Mouse (Mus musculus) skeletal muscle tissue, adult 2 months (tissue): ENCODE measurements around the gene Sigirr.

Experiments
- DNase-seq: peaks from one replicate; pipeline ENCODE4 v3.0.0-alpha.2; 2012; ENCODE audit warnings: low read depth, low spot score

Gene Sigirr

GRCm38 (mm10) chr7:141099911-141100691 is at the start of gene Sigirr:
Sigirr (minus strand) TSS chr7:141100572.
- no peak for DNase-seq

- no peak for DNase-seq
These were observed 48.3 kb upstream of the Sigirr start for GRCm38 (mm10) chr7:141148639-141149038.

DNA sequence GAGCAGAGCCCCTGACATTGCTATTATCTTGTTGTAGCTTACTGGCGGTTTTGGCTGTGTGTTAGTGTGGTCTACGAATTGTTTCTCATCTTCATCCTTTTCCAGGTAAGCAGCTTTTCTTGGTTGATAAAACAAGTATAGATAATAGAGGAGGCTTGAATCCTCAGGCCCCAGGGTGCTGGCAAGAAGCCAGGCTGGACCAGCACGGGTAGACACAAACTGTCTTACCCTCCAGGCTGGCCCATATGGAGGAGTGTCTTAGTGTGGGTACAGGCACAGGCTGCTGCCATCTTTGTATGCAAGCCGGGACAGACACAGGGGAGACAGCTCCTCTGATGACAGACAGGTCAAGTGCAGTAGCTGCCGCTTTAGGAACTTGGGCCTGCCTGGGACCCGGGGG is 46.7 kb upstream of the Sigirr start:
- no peak for DNase-seq

DNA sequence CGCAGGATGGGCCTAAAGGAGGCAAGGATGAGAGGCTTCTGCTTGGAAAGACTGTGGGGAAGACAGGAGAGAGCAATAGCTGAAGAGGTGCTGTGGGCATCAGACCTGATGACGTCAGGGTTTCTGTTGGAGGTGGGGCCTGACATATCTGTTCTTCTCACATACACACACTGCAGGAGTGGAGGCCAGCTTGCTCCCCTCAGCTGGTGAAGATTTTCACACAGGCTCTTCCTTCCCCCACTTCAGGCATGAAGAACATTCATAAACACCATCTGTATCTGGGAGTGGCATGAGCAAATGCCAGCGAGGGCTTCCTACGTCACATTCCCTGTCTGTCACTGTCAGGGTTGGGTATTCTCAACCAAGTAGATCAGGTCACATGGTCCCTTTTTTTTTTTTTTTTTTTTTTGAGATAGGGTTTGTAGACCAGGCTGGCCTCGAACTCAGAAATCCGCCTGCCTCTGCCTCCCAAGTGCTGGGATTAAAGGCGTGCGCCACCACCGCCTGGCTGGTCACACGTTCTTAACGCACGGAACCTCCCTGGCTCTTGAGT is 45.7 kb upstream of the Sigirr start:
- no peak for DNase-seq

GRCm38 (mm10) chr7:141145403-141145802 is 45.0 kb upstream of the Sigirr start:
- no peak for DNase-seq

GRCm38 (mm10) chr7:141144650-141145049 is 44.3 kb upstream of the Sigirr start:
- no peak for DNase-seq

- DNase-seq, result no peak
These were observed 43.5 kb upstream of the Sigirr start for GRCm38 (mm10) chr7:141143861-141144260.

GRCm38 (mm10) chr7:141143112-141143511 is 42.7 kb upstream of the Sigirr start:
- no peak for DNase-seq

DNA sequence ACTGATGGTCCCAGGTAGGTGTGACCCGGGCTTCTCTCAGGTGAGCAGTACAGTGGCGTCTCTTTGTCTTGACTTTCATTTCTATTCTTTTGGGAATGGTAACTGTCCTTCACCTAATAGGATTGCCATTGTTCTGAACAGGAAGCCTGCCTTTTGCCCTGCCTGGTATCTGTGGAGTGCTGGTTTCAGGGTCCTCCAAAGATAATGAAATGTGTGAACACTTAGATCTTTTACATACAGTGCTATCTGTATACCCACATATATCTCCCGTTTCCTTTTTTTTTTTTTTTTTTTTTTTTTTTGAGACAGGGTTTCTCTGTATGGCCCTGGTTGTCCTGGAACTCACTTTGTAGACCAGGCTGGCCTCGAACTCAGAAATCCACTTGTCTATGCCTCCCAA is 41.0 kb upstream of the Sigirr start:
- DNase-seq, result no peak

DNA sequence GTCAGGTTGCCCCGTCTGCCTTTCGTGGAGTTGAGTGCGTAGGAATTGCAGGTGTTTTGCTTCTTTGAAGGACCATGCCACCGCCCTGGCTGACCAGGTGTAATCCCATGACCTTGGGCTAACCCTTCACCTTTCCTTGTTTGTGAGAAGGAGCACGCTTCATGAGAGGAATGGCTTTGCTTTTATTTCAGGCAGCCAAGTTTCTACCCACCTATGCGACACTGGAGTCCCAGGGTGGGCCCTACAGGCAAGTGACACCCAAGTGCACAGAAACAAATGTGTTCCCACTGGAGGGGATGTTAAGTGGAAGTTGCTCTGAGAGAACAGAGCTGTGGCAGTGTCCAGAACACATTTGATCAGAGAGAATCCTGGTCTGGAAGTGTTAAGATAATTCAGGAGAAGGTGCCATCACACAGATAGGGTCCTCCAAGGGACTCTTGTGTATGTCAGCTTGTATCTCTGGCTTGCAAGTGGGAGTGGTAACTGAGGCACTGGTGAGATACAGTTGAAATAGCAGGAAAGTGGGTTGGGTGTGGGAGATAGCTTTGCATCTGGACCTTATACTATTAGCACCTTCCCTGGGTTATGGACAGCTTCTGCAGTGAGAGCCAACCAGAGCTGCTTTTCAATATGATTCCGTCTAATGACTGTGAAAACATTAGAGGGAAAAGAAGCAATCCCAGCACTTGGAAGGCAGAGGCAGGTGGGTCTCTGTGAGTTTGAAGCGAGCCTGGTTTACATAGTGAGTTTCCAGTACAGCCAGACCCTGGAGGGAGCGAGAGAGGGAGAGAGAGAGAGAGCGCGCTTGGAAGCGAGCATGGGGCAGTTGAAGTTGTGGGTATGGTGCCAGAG is 31.8 kb upstream of the Sigirr start:
- DNase-seq, result no peak

- DNase-seq, result peak; percentile 81
These were observed 30.9 kb upstream of the Sigirr start for GRCm38 (mm10) chr7:141131024-141131820.

- DNase-seq, result no peak
These were observed 23.1 kb upstream of the Sigirr start for GRCm38 (mm10) chr7:141123517-141123856.

GRCm38 (mm10) chr7:141122689-141123516 is 22.5 kb upstream of the Sigirr start:
- peak; percentile 89 for DNase-seq

DNA sequence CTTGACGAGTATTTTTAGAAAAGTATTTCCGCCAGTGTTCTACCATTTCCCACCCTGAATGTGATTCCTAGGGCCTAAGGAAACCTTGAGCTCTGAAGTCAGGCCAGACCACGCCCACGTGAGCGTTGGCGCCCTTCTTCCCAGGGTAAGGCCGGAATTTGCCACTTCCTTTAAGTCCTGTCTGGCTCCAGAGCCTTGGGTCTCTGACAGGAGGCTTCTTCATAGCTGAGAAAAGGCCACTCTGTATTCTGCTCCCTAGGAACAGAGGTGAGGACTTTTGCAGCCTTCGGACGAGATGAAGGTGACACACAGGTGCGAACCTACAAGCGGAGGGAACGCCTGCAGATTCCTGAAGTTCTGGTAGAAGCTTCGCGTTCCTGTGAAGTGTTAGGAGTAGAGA is 21.9 kb upstream of the Sigirr start, which contains the start of gene Ptdss2:
TSS of gene Ptdss2 (plus strand) at position 138 of the 400 bp plus-strand sequence.
- peak; percentile 27 for DNase-seq

- DNase-seq, result no peak
These were observed 20.7 kb upstream of the Sigirr start for GRCm38 (mm10) chr7:141121051-141121531.

GRCm38 (mm10) chr7:141120605-141121004 is 20.2 kb upstream of the Sigirr start:
- no peak for DNase-seq

- DNase-seq, result no peak
These were observed 19.1 kb upstream of the Sigirr start for GRCm38 (mm10) chr7:141119487-141119886.

GRCm38 (mm10) chr7:141117636-141118035 is 17.3 kb upstream of the Sigirr start, which contains the start of gene Ano9:
Ano9 (minus strand) TSS chr7:141117806.
- no peak for DNase-seq

- DNase-seq, result no peak
These were observed 15.5 kb upstream of the Sigirr start for GRCm38 (mm10) chr7:141115874-141116273.

- no peak for DNase-seq
These were observed 2.8 kb upstream of the Sigirr start for GRCm38 (mm10) chr7:141103161-141103560.
